Mouse (Mus musculus) forebrain, embryonic 14.5 days (tissue): ENCODE data around the gene Rbms3. TPM values are rescaled to one million over a fixed set of nuclear protein-coding genes. Genes with fewer than 3 reads are reported as not detected.

Experiments used
- ATAC-seq: fragments of 200-750 bp; cut with Nextera tagmentation; 2 replicates; pipeline ENCODE4 v1.8.0; 2017; ENCODE audit warnings: mild to moderate bottlenecking, moderate library complexity
- DNase-seq: peaks from one replicate; pipeline ENCODE4 v3.0.0-alpha.2; 2015; ENCODE audit warnings: low spot score
- H3K27ac ChIP-seq: fragments of 300-500 bp; sonication (generic); 2 replicates; pipeline ENCODE4 v1.5.1; 2014; ENCODE audit warnings: low read depth, mild to moderate bottlenecking, control low read depth, low read length, moderate library complexity
- H3K27me3 ChIP-seq: fragments of 300-500 bp; sonication (generic); replicated peaks from 2 replicates; pipeline ENCODE4 v1.6.1; 2014; ENCODE audit warnings: low read length, control low read depth, mixed read lengths; ENCODE audit not compliant: control insufficient read depth, insufficient read depth
- H3K36me3 ChIP-seq: fragments of 300-500 bp; sonication (generic); 2 replicates; pipeline ENCODE4 v1.6.1; 2014; ENCODE audit warnings: low read length, control low read depth; ENCODE audit not compliant: control insufficient read depth, insufficient read depth
- H3K4me1 ChIP-seq: fragments of 300-500 bp; sonication (generic); 2 replicates; pipeline ENCODE4 v1.6.1; 2014; ENCODE audit warnings: antibody characterized with exemption, low read length, control low read depth; ENCODE audit not compliant: control insufficient read depth, insufficient read depth
- H3K4me2 ChIP-seq: fragments of 300-500 bp; sonication (generic); 2 replicates; pipeline ENCODE4 v1.6.1; 2014; ENCODE audit warnings: mild to moderate bottlenecking, control low read depth, low read length
- H3K4me3 ChIP-seq: fragments of 300-500 bp; sonication (generic); 2 replicates; pipeline ENCODE4 v1.5.1; 2014; ENCODE audit warnings: low read depth, low read length, control low read depth
- H3K9ac ChIP-seq: fragments of 300-500 bp; sonication (generic); 2 replicates; pipeline ENCODE4 v1.6.1; 2014; ENCODE audit warnings: mild to moderate bottlenecking, low read length, control low read depth, moderate library complexity
- H3K9me3 ChIP-seq: fragments of 300-500 bp; sonication (generic); replicated peaks from 2 replicates; pipeline ENCODE4 v1.6.1; 2016; ENCODE audit warnings: low read length, control low read depth, mixed read lengths; ENCODE audit not compliant: control insufficient read depth
- WGBS: fragments of 180-500 bp; shearing (Covaris S2); extraction: QIAGEN DNeasy Blood & Tissue Kit; methylation state at CpG from one replicate; pipeline ENCODE4 v1.1.7; 2014; 5-methylcytosine and 5-hydroxymethylcytosine counted together
- polyA plus RNA-seq: library from polyadenylated mRNA; unstranded; fragments of >200 nt; fragmentation: Nextera tagmentation; extraction: Ambion mirVana; gene quantifications from 2 replicates; pipeline ENCODE4 v1.2.1, GENCODE M21; 2014

Gene Rbms3
- polyA plus RNA-seq, 1 experiment from 2014 or later: 13.8 TPM

GRCm38 (mm10) chr9:117115609-117116008 lies 514.1 kb downstream of the Rbms3 start:
- 68% methylated on average over 2 of the region's 2 CpGs for WGBS
- ATAC-seq: no peak
- no peaks in the 10 kb centered on the region for H3K4me1 ChIP-seq
- no peak overlapping the region for H3K9ac ChIP-seq
- no peak overlapping the region for H3K27ac ChIP-seq
- H3K27me3 ChIP-seq: no peaks in the 10 kb centered on the region
- H3K4me3 ChIP-seq: no peak overlapping the region
- H3K36me3 ChIP-seq: no peaks in the 10 kb centered on the region
- H3K9me3 ChIP-seq: no peaks in the 10 kb centered on the region
- H3K4me2 ChIP-seq: no peak overlapping the region
- no peak for DNase-seq

GRCm38 (mm10) chr9:117113592-117113991 lies 516.1 kb downstream of the Rbms3 start:
- Histone ChIP-seq H3K4me3 (no peak overlapping the region), H3K9ac (no peak overlapping the region), H3K27me3 (no peaks in the 10 kb centered on the region), H3K4me1 (no peaks in the 10 kb centered on the region), H3K9me3 (no peaks in the 10 kb centered on the region), H3K4me2 (no peak overlapping the region), H3K36me3 (no peaks in the 10 kb centered on the region), H3K27ac (no peak overlapping the region)
- ATAC-seq: no peak
- DNase-seq: no peak
- WGBS: 71% methylated on average over 2 of the region's 2 CpGs

GRCm38 (mm10) chr9:117107926-117108325 lies 521.8 kb downstream of the Rbms3 start:
- no peaks in the 10 kb centered on the region for H3K9me3 ChIP-seq
- H3K27me3 ChIP-seq: no peaks in the 10 kb centered on the region
- ATAC-seq (no peak), DNase-seq (no peak)
- H3K9ac ChIP-seq: no peak overlapping the region
- H3K27ac ChIP-seq: no peak overlapping the region
- WGBS: 97% methylated on average over 4 of the region's 4 CpGs
- H3K36me3 ChIP-seq: no peaks in the 10 kb centered on the region
- no peaks in the 10 kb centered on the region for H3K4me1 ChIP-seq
- no peak overlapping the region for H3K4me2 ChIP-seq
- H3K4me3 ChIP-seq: no peak overlapping the region

GRCm38 (mm10) chr9:117102198-117102930 lies 527.3 kb downstream of the Rbms3 start:
- Histone ChIP-seq H3K4me2 (no peak overlapping the region), H3K9me3 (no peaks in the 10 kb centered on the region), H3K9ac (no peak overlapping the region), H3K27me3 (no peaks in the 10 kb centered on the region), H3K36me3 (no peaks in the 10 kb centered on the region), H3K4me3 (no peak overlapping the region), H3K4me1 (no peaks in the 10 kb centered on the region), H3K27ac (no peak overlapping the region)
- ATAC-seq (no peak), DNase-seq (no peak)
- WGBS: 62% methylated on average over 19 of the region's 19 CpGs

GRCm38 (mm10) chr9:117100181-117100580 lies 529.5 kb downstream of the Rbms3 start:
- Histone ChIP-seq H3K4me1 (no peaks in the 10 kb centered on the region), H3K9me3 (no peaks in the 10 kb centered on the region), H3K4me3 (no peak overlapping the region), H3K9ac (no peak overlapping the region), H3K27me3 (no peaks in the 10 kb centered on the region), H3K36me3 (no peaks in the 10 kb centered on the region), H3K27ac (no peak overlapping the region), H3K4me2 (no peak overlapping the region)
- 89% methylated on average over 5 of the region's 5 CpGs for WGBS
- ATAC-seq (no peak), DNase-seq (no peak)

- no peak overlapping the region for H3K4me3 ChIP-seq
- no peak overlapping the region for H3K27ac ChIP-seq
- H3K27me3 ChIP-seq: no peaks in the 10 kb centered on the region
- H3K9me3 ChIP-seq: no peaks in the 10 kb centered on the region
- no peaks in the 10 kb centered on the region for H3K4me1 ChIP-seq
- no peak for DNase-seq
- WGBS: 85% methylated on average over 6 of the region's 6 CpGs
- ATAC-seq: no peak
- H3K4me2 ChIP-seq: no peak overlapping the region
- no peak overlapping the region for H3K9ac ChIP-seq
- H3K36me3 ChIP-seq: no peaks in the 10 kb centered on the region
Measured at GRCm38 (mm10) chr9:117093551-117093950, 536.2 kb downstream of the Rbms3 start.

GRCm38 (mm10) chr9:117092177-117092555 lies 537.5 kb downstream of the Rbms3 start:
- H3K36me3 ChIP-seq: no peaks in the 10 kb centered on the region
- no peaks in the 10 kb centered on the region for H3K4me1 ChIP-seq
- no peaks in the 10 kb centered on the region for H3K9me3 ChIP-seq
- H3K4me3 ChIP-seq: no peak overlapping the region
- DNase-seq (no peak), ATAC-seq (no peak)
- WGBS: 94% methylated on average over 8 of the region's 8 CpGs
- H3K27me3 ChIP-seq: no peaks in the 10 kb centered on the region
- no peak overlapping the region for H3K27ac ChIP-seq
- H3K9ac ChIP-seq: no peak overlapping the region
- no peak overlapping the region for H3K4me2 ChIP-seq

GRCm38 (mm10) chr9:117091253-117092176 lies 538.2 kb downstream of the Rbms3 start:
- no peak overlapping the region for H3K4me3 ChIP-seq

More at GRCm38 (mm10) chr9:117091253-117092176, 538.2 kb downstream of the Rbms3 start:
- Histone ChIP-seq H3K4me1 (no peaks in the 10 kb centered on the region), H3K4me2 (no peak overlapping the region), H3K27ac (no peak overlapping the region), H3K9ac (no peak overlapping the region), H3K36me3 (no peaks in the 10 kb centered on the region), H3K27me3 (no peaks in the 10 kb centered on the region), H3K9me3 (no peaks in the 10 kb centered on the region)
- DNase-seq (no peak), ATAC-seq (no peak)
- WGBS: 88% methylated on average over 9 of the region's 9 CpGs
